Mouse (Mus musculus): Measurements from ENCODE around the gene Cbx4. TPM values are rescaled to one million over a fixed set of nuclear protein-coding genes. Genes with fewer than 3 reads are reported as not detected.

Gene Cbx4
- polyA plus RNA-seq, 1 experiment from 2014 or later = 14.5 TPM

DNA sequence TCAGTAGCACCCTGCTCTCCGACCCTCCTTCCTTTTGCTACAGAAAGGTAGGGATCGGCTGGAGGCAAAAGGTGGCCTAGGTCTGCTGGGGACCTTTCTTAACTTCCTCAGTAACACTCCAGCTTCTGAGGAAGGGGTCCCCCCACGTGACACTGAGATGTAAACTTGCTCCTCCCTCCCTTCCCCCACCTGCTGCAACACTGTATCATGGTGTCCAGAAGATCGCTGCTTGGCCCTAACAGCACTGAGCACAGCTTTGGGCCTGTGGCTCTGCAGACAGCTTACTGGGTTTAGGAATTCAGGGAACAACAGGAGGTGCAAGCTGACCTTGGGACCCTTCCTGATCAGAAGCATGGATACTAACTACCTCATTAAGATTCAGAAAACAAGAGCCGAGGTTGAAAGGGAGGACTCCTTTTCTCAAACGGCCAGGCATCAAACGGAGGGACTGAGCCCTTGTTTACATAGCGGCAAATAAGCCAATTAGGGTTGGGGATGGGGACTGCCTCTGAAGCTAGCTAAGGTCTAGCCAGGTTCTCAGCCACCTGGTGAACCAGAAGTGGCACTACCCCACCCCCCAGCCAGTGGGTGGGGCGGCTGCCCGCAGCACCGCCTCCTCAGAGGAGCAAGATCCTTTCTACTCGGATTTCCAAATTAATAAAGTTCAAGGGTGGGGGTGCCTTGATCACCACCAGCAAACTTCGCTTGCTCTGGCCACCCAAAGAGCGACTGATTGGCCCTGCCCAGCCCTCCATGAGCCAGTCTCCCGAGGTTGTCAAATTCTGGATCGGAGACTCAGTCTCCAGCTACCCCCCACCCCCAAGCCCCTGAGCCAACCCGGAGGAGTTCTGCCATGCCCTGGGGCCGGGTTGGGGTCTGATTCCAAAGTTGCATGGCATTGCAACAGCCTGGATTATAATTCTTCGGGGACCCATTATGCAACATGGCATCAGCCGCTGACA, 3.1 kb downstream of the Cbx4 start:
- no peaks in the 10 kb centered on the region for H3K9me3 ChIP-seq (ENCODE audit: control insufficient read depth, low read length)
- 0 out of 2 replicates have a peak overlapping the region, but pooled peaks have one; percentile 89 for H3K9ac ChIP-seq (replicated peaks; ENCODE audit: low read depth, low read length)
- 10% methylated on average over 20 of the region's 20 CpGs for WGBS
- peak overlapping the region; percentile 99 for H3K4me2 ChIP-seq (ENCODE audit: low read depth, low read length)
- peaks cover 49% of the 10 kb centered on the region for H3K4me1 ChIP-seq (ENCODE audit: control insufficient read depth, insufficient read depth, low read length)
- ATAC-seq (ENCODE audit: low read depth) = no peak
- H3K4me3 ChIP-seq (ENCODE audit: low read depth, low read length) = peak overlapping the region; percentile 96
- H3K27me3 ChIP-seq (ENCODE audit: control insufficient read depth, insufficient read depth, low read length) = peaks cover 30% of the 10 kb centered on the region
- H3K36me3 ChIP-seq (ENCODE audit: control insufficient read depth, insufficient read depth, low read length) = peaks cover 27% of the 10 kb centered on the region
- H3K27ac ChIP-seq (ENCODE audit: low read depth, low read length) = no peak overlapping the region

DNA sequence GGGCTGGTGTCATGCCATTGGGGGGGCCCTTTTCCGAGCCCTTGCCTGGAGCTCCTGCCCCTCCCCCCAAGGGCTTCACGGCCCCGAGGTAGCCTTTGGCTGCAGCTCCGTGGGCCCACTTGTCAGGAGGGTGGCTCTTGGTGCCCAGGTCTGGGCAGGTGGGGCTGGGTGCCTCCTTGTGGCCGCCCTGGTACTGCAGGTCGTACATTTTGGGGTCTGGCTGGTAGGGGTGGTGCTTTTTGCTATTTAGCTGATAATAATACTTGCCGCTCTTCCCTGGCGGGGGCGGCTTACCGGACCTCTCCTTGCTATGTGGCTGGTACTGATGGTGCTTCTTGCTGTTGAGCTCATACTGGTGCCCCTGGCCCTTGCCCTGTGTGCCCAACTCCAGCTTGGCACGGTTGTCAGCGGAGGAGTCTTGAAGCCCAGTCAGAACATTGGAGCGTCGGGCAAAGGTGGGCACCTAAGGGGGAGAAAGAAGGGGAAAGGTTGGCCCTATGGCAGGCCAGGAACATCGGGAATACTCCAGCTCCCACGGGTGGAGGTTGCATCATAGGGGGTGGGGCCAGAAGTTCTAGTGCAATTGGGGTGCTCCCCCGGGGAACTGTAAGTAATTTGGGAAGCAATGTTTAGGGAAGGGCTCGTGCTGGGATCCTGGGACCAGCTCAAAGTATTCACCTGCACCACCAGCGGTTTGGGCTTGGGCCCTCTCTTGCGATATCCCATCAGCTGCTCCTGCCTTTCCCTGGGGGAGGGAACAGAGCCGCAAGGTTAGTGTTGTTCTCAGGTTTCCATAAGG, 4.0 kb downstream of the Cbx4 start:
- Histone ChIP-seq H3K27ac (ENCODE audit: low read depth, low read length) (no peak overlapping the region), H3K4me1 (ENCODE audit: control insufficient read depth, insufficient read depth, low read length) (peaks cover 49% of the 10 kb centered on the region), H3K9me3 (ENCODE audit: control insufficient read depth, low read length) (no peaks in the 10 kb centered on the region), H3K4me3 (ENCODE audit: low read depth, low read length) (peak overlapping the region; percentile 4; the same call in 1 of the 2 replicates), H3K27me3 (ENCODE audit: control insufficient read depth, insufficient read depth, low read length) (peaks cover 23% of the 10 kb centered on the region), H3K4me2 (ENCODE audit: low read depth, low read length) (0 out of 2 replicates have a peak overlapping the region, but pooled peaks have one; percentile 99), H3K9ac (replicated peaks; ENCODE audit: low read depth, low read length) (no peak overlapping the region), H3K36me3 (ENCODE audit: control insufficient read depth, insufficient read depth, low read length) (peaks cover 27% of the 10 kb centered on the region)
- no peak for ATAC-seq (ENCODE audit: low read depth)
- WGBS = 20% methylated on average over 21 of the region's 21 CpGs

DNA sequence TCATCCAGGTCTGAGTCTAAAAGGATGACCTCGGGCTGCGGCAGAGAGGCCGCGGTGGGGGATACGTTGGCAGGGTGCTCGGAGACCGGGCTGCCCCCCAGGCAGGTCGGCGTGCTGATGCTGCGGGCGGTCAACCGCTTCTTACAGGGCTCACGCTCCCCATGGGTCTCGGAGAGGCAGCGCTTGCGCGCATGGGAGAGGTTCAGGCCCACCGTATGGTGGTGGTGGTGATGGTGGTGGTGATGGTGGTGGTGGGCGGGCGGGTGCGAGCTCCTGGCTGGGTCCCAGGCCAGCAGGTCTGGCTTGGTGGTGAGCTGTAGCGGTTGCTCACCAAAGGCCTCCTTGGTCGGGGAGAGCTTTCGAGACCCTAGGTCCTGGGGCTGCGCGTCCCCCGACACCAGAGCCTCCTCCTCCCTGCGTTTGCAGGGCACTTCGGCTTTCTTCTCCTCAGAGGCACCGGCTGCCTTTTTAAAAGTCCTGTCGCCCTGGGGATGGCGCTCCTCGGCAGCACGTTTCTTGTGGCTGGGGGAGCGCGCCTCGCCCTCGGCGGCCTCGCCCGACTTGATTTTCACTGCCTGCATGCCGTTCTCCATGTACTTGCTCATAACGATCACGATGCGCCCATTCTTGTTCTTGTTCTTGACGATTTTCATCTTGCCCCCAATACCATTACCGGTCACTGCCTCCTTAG, 4.7 kb downstream of the Cbx4 start:
- Histone ChIP-seq H3K27me3 (ENCODE audit: control insufficient read depth, insufficient read depth, low read length) (peaks cover 20% of the 10 kb centered on the region), H3K4me3 (ENCODE audit: low read depth, low read length) (peak overlapping the region; percentile 12; the same call in 1 of the 2 replicates), H3K4me1 (ENCODE audit: control insufficient read depth, insufficient read depth, low read length) (peaks cover 49% of the 10 kb centered on the region), H3K27ac (ENCODE audit: low read depth, low read length) (no peak overlapping the region), H3K9ac (replicated peaks; ENCODE audit: low read depth, low read length) (peak overlapping the region; percentile 46; the same call in 1 of the 2 replicates), H3K4me2 (ENCODE audit: low read depth, low read length) (peak overlapping the region; percentile 29), H3K36me3 (ENCODE audit: control insufficient read depth, insufficient read depth, low read length) (peaks cover 27% of the 10 kb centered on the region), H3K9me3 (ENCODE audit: control insufficient read depth, low read length) (no peaks in the 10 kb centered on the region)
- ATAC-seq (ENCODE audit: low read depth) = no peak
- 27% methylated on average over 43 of the region's 47 CpGs for WGBS

DNA sequence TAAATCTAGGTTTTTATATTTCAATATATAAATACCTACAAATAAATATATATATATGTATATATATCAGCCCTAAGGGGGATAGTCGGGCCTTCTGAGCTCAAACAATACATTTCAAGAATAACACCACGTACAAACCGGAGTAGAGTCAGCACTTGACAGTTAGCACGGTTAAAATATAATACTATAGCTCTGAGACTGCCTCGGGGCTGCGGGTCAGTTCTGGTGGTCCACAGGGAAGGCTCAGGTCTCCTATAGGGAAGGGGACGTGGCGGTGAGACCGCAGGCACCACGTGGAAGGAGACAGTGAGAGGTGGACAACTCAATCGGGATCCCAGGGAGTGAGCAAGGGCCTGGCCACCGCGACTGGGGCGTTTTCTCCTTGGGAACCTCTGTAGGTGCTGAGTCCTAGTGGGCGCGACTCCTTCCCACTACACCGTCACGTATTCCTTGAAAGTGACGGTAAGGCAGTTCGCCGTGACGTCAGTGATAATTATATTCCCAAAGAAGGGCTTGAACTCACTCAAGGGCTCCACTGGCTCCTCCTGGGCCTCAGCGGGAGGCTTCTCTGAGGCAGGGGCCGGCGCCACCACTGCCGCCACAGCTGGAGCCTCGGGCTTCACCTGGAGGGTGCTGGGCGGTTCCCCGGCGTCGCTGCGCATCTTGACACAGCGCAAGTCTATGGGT, 5.4 kb downstream of the Cbx4 start:
- 33% methylated on average over 33 of the region's 33 CpGs for WGBS
- peak overlapping the region; percentile 12; the same call in 1 of the 2 replicates for H3K4me3 ChIP-seq (ENCODE audit: low read depth, low read length)
- ATAC-seq (ENCODE audit: low read depth) = no peak

DNA sequence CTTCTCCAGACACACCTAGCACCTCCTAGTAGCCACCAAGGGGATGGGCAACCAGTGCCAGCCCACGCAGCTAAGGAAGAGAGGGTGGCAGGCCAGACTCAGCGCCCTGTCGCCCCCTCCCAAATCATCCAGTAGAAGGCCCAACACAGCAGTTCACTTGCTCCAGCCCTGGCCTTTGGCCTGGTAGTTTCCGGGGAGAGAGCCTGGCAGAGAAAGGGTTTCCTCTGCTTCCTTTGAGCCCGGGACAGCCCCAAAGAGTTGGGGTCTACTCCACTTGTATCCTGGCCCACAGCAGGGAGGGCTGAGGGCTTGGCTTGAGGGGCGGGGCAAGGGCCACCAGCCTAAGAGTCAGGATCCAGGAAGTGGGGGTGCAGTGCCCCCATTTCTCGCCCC, 6.6 kb downstream of the Cbx4 start:
- Histone ChIP-seq H3K4me1 (ENCODE audit: control insufficient read depth, insufficient read depth, low read length) (peaks cover 49% of the 10 kb centered on the region), H3K27ac (ENCODE audit: low read depth, low read length) (0 out of 2 replicates have a peak overlapping the region, but pooled peaks have one; percentile 2), H3K4me2 (ENCODE audit: low read depth, low read length) (peak overlapping the region; percentile 6; the same call in 1 of the 2 replicates), H3K4me3 (ENCODE audit: low read depth, low read length) (no peak overlapping the region), H3K9ac (replicated peaks; ENCODE audit: low read depth, low read length) (0 out of 2 replicates have a peak overlapping the region, but pooled peaks have one; percentile 0), H3K36me3 (ENCODE audit: control insufficient read depth, insufficient read depth, low read length) (peaks cover 27% of the 10 kb centered on the region), H3K9me3 (ENCODE audit: control insufficient read depth, low read length) (no peaks in the 10 kb centered on the region), H3K27me3 (ENCODE audit: control insufficient read depth, insufficient read depth, low read length) (peaks cover 20% of the 10 kb centered on the region)
- no peak for ATAC-seq (ENCODE audit: low read depth)
- whole genome bisulfite sequencing = 36% methylated on average over 7 of the region's 7 CpGs

More for the DNA sequence above, 5.4 kb downstream of the Cbx4 start:
- peak overlapping the region; percentile 46; the same call in 1 of the 2 replicates for H3K9ac ChIP-seq (replicated peaks; ENCODE audit: low read depth, low read length)
- H3K9me3 ChIP-seq (ENCODE audit: control insufficient read depth, low read length) = no peaks in the 10 kb centered on the region
- no peak overlapping the region for H3K27ac ChIP-seq (ENCODE audit: low read depth, low read length)
- H3K36me3 ChIP-seq (ENCODE audit: control insufficient read depth, insufficient read depth, low read length) = peaks cover 27% of the 10 kb centered on the region
- peaks cover 20% of the 10 kb centered on the region for H3K27me3 ChIP-seq (ENCODE audit: control insufficient read depth, insufficient read depth, low read length)
- H3K4me2 ChIP-seq (ENCODE audit: low read depth, low read length) = peak overlapping the region; percentile 29
- peaks cover 49% of the 10 kb centered on the region for H3K4me1 ChIP-seq (ENCODE audit: control insufficient read depth, insufficient read depth, low read length)

DNA sequence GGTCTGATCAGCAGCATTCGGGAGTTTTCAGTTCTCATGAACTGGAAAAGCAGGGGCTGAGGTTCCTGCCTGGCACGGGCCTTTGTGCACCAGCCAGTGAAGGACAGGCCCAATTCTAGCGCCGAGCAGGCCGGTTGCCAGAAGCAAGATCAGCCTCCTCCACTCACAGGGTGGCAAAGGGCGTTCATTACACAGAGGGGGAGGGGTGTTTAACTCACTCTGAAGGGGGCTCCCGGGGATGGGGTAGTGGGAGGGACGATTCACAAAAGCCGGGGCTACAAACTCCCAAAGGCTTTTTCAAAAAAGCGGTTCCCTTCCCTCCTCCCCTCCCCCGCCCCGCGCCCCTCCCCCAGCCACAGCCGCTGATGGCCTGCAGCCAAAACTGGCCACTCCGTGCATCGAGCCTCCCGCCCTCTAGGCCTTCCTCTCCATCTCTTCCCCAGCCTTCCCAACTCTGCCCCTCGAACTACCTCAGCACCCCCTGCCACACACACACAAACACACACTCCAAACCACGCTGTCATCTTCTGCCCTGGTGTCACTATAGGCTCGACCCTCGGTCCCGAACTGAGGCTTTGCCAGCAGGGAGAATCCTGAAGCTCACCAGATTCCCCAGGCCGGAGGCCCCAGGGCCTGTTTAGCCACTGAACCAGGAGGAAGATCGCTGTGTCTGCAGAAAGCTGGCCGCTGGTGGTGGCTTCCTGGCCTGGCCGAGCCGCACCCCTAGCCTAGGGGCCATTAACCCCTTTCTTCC, 7.2 kb downstream of the Cbx4 start:
- peak overlapping the region; percentile 68; the same call in 1 of the 2 replicates for H3K27ac ChIP-seq (ENCODE audit: low read depth, low read length)
- 5% methylated on average over 24 of the region's 27 CpGs for WGBS
- no peak overlapping the region for H3K4me3 ChIP-seq (ENCODE audit: low read depth, low read length)
- ATAC-seq (ENCODE audit: low read depth) = peak; percentile 70
- peaks cover 43% of the 10 kb centered on the region for H3K4me1 ChIP-seq (ENCODE audit: control insufficient read depth, insufficient read depth, low read length)
- peak overlapping the region; percentile 6; the same call in 1 of the 2 replicates for H3K4me2 ChIP-seq (ENCODE audit: low read depth, low read length)
- H3K9me3 ChIP-seq (ENCODE audit: control insufficient read depth, low read length) = no peaks in the 10 kb centered on the region
- peaks cover 20% of the 10 kb centered on the region for H3K27me3 ChIP-seq (ENCODE audit: control insufficient read depth, insufficient read depth, low read length)
- 0 out of 2 replicates have a peak overlapping the region, but pooled peaks have one; percentile 0 for H3K9ac ChIP-seq (replicated peaks; ENCODE audit: low read depth, low read length)
- H3K36me3 ChIP-seq (ENCODE audit: control insufficient read depth, insufficient read depth, low read length) = peaks cover 27% of the 10 kb centered on the region

DNA sequence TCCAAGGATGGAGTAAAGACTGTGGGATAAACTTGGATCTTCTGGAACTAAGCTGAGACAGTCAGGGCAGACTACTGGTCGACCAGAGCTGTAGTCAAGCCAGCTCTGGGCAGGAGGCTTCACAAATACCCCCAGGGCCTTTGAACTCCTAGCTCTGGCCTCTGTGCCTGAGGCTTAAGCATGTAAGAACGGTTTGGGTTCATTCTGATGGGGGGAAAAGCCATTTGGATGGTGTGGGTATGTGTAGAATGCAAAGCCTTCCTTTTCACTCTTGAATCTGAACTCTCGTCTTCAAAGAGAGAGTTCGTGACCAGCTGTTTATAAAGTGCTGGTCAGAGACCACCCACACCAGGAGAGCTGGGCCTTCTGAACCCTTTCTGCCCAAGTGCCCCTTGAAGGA, 8.3 kb downstream of the Cbx4 start:
- H3K9ac ChIP-seq (replicated peaks; ENCODE audit: low read depth, low read length) = no peak overlapping the region
- no peak for ATAC-seq (ENCODE audit: low read depth)
- H3K9me3 ChIP-seq (ENCODE audit: control insufficient read depth, low read length) = no peaks in the 10 kb centered on the region
- H3K36me3 ChIP-seq (ENCODE audit: control insufficient read depth, insufficient read depth, low read length) = peaks cover 27% of the 10 kb centered on the region
- H3K27ac ChIP-seq (ENCODE audit: low read depth, low read length) = no peak overlapping the region
- H3K4me1 ChIP-seq (ENCODE audit: control insufficient read depth, insufficient read depth, low read length) = peaks cover 33% of the 10 kb centered on the region
- no peak overlapping the region for H3K4me3 ChIP-seq (ENCODE audit: low read depth, low read length)
- peaks cover 20% of the 10 kb centered on the region for H3K27me3 ChIP-seq (ENCODE audit: control insufficient read depth, insufficient read depth, low read length)
- WGBS = 77% methylated on average over 4 of the region's 4 CpGs
- H3K4me2 ChIP-seq (ENCODE audit: low read depth, low read length) = no peak overlapping the region
